Mouse (Mus musculus): ENCODE measurements around the gene Elavl4. TPM values are rescaled to one million over a fixed set of nuclear protein-coding genes. Genes with fewer than 3 reads are reported as not detected.

Elavl4 gene
- total RNA-seq, 2 experiments from 2014 or later: 0.19 to 0.27 TPM

DNA sequence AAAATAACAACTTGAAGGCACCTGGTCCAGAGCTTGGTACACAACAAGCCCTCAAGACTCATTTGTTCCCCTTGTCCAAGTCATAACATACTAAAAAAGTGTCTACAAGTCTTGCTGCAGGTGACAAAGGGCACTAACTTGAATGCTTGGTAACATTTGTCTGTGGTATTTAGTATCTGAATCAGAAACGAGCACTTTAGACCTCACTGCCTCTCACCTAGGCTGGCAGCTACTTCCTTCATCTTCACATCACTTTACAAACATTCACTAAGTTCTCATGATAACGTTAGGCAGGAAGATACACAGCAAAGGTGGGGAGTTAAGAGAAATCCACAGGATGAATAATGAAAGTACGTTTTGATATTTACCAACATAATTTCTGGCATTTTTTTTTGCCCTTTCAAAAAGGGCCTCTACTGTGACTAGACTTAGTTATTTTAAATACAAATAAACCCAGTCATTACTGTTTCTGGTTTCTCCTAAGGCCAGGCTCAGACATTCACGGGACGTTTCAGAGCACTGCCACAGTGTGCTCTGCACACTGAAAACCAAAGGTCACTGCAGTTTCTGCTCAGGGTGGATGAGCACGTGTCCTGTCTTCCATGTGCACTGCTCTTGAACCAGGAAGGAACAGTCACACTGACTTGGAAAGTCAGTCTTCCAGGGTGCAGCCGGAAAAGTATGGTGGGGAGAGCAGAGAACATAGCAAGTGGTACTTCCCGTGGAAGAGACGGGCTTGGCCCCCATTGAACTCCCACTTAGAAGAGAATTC lies 84.7 kb downstream of the Elavl4 start:
- no peak for DNase-seq

DNA sequence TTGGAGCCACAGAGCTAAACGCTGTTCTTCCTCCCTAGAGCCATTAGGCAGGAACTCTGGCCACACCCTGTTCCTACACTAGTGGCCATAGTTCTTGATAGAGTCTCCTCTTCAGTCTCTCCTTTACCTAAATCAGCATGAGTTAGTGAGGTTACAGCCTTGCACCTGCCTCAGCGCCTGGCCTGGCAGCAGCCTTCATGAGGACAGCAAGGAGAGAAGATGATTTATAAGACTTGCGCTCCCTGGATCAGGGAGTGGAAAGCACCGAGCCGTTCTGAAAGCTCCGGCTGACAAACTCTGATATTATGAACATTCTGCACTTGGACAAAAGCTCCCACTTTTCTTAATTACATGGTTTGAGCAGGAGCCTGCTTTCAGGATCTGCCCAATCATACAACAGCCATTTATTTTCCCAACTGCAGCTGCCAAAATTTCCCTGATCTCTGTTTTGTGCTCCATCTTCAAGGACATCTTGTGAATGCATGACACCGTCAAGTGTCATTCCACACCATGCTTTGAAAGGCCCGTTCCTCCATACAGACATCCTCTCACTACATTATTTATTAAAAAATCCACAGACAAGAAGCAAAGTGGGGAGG lies 87.3 kb downstream of the Elavl4 start:
- DNase-seq: no peak

DNA sequence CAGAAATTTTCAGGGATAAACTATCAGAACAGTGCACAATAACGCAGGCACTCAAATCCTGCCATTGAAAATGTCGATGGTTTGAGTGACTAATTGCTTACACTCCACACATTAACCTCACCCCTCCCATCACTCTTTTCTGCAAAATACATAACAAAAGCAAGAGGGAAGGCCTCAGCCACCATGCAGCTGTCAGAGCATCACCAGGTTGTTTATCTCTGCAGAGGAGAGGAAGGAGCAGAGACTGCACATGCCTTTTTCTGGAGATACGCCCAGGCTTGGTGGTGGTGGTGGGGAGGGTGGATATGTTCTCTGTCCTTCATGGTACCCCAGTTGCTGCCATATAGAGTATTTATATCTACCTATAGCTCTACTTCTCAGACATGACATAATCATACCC lies 94.3 kb downstream of the Elavl4 start:
- DNase-seq: no peak

DNA sequence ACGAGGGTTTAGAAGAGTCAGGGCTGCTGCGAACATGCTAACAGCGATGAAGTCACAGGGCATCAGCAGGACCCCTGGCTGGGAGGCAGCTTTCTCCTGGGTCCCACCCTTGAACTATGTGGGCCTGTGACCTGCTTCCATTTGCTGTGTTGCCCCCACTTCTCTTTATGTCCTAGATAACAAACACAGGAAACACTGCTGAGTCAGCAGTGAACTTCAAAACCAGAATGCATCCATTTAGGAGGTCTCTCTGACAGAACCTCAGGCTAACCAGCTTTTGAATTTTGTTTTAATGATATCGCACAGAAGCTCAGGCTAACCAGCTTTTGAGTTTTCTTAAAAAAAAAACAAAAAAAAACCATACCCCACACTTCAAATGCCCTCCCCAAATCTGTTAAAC lies 96.1 kb downstream of the Elavl4 start:
- no peak for DNase-seq

DNA sequence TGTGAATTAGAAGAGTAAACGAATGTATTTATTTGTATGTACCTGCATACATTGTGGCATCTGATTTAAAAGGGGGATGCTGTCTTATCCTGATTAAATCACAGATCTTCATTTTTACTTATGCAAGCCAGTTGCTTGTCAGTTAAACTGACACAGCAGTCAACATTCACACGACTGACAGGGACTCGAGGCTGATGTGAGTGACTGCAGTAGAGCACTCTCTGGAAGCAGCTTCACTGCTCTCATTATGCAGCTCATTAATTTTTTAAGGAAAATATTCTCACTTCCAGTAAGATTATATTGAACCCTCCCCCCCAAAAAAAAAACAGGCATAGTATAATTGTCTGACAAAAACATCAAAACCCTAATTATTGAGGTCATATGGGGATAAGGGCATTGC lies 101.7 kb downstream of the Elavl4 start:
- DNase-seq: no peak

DNA sequence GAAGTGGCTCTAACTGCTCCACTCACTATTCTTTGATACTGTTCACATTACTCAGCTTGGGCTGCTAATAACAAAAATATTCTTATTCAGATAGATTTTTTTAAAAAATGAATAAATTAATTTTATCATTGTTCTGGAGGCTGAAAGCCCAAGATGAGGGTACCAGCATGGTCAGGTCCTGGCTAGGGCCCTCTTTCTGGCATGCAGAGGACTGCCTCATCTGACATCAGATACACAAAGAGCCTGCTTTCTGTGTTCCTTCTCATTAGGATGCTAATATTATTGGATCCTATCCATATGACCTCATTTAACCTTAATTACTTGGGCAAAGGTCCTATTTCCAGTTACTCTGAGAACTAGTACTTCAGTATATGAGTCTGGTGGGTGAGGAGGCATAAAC lies 108.8 kb downstream of the Elavl4 start:
- DNase-seq: no peak

DNA sequence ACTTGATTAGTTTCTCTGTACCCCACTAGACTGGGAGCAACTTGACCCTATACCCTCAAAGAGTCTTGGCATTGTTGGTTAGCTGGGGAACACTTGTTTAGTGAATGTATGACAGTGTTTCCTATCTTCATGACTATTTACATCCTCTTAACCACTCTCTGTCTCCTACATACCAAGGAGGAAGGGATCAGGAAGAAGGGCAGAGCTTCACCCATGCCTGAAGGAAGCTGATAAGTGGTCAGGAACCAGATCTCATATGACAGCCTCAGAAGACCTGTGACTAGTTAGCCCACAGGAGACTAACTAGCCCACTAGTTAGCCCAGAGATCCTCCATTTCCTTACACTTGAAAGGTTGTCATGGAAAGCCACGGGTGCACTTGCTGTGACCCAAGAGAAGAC lies 117.2 kb downstream of the Elavl4 start:
- DNase-seq: no peak

DNA sequence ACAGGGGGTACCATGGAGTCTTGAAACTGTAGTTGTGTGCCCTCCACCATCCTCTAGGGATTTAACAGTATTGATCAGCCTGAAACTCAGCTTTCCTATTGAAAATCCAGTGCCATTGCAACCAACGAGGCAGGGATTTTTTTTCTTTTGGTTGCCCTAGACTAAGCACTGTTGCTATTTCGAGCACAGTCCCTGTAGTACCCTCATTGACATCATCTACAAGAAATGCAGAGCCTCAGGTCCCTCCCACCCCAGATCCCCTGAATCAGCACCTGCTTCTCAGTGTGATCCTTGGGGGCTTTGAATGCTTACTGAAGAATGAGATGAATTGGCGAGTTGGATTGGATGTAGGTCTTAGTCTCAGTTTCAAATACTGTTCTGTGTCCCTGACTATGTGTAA lies 119.4 kb downstream of the Elavl4 start:
- DNase-seq: no peak

DNA sequence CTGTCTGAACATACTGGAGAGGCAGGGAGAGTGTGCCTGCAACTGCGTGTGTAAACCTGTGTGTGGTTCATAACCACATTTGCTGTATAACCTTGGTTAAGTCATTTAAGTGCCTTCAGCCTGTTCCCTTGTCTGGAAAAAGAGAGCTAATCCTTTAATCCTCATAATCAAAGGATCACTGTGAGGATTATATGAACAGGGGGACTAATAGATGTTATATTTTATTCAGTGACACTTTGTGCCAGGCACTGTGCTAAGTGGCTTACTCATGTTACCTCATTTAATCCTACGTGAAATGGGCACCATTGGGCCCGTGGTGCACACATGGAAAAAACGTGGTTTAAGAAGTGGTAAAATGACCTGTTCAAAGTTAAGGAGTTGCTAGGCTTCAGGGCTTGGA lies 119.9 kb downstream of the Elavl4 start:
- DNase-seq: no peak

DNA sequence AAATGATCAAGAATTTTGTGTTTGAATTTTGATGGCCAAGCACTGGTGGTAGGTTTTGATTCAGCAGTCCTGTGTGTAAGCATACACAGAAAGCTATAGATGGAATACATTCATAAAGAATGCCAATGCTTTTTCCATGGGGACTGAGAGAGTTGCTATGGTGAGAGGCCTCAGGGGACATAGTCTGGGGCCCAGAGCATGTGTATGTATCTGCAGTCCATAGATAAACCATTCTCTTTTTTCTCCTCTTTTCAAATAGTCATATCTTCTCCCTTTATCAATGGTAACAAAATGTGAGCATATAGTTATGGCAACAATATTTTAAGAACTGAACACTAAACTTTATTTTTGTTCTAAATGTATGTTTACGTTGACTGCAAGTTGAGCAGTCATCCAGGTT lies 122.1 kb downstream of the Elavl4 start:
- no peak for DNase-seq

DNA sequence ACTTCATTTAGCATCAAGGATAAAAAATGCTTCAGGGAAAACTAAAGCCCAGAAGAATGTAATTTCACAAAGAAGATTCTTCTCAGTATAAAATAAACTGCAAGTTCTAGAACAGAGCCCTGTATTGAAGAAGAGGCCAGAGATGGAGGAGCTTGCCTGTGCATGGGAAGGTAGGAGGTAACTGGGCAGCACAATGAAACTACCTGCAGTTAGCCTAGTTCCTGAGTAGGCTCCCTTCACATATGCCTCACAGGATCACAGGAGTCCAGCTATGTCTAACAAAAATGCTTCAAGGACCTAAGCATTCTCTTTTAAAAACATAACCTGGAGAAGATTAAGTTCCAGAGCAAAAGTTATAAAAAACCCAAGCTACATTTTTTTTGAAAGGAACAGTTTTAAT lies 122.5 kb downstream of the Elavl4 start:
- DNase-seq: no peak

DNA sequence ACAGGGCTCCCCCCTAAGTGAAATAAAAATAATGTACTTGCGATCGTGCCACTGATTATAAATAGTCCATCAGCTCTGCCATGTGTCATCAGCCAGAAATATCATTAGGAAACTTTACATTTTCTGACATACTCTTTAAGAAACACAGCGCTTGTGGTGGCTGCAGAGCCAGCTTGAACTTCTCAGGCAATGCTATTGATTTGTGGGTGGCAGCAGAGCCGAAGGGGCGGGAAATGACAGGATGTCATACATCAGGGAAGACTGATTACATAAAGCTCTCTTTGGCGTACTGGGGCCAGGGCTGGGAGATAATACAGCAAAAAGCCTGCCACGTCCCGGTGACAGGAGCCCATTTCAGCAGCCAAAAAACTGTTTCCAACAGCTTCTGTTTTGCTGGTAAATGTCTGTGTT lies 124.1 kb downstream of the Elavl4 start:
- DNase-seq: no peak

DNA sequence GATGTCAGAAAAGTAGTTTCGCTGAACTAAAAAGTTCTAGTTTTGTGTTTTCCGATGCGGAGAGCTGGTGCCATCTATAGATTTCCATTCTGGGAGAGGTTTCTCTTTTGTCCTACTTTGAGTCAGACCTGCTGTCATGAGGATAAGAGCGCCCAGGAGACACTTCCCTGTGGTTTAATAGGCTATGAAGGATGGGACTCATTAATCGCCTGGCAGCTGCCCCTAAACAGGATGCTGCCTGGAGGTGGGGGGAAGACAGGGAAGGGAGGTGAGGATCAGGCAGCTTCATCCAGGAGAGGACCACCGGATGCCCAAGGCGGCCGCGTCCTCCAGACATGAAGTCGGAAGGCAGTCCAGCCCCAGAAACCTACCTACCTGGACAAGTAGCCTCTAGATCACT lies 126.2 kb downstream of the Elavl4 start:
- no peak for DNase-seq

DNA sequence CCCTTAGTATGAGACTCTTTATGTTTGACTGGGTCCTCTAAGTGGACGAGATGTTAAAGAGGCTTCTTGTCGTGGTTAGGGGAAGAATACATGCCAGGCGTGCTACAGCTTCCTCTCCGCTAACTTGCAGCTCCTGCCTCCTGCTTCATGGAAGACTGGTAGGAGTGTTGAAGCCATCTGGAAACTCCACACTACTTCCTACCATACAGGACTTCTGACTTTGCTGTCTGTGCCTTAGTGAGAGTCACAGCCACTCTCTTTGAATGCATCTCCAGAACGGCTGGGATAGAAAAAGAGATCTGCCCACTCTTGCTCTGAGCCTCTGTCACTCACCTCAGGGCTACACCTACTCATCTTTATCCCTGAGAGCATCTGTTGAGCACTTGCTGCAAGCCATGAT lies 132.9 kb downstream of the Elavl4 start:
- no peak for DNase-seq

DNA sequence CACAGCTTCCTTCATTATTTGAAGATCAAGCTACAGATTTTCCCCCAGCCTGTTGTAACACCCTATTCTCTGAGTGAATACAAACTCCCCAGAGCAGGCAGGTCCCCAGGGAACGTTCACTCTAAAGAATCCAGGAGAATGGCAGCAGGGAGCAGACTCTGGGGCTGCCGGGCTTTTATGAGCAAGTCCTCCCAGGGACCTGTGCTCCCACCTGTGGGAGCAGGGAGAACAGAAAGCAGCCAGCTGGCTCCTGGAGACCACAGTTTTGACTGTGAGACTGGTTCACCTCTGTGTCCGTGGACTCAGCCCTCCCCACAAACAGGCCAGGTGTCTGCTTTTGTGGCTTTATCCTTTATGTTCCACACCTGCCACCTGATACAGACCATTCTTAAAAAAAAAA lies 134.2 kb downstream of the Elavl4 start:
- DNase-seq: no peak

DNA sequence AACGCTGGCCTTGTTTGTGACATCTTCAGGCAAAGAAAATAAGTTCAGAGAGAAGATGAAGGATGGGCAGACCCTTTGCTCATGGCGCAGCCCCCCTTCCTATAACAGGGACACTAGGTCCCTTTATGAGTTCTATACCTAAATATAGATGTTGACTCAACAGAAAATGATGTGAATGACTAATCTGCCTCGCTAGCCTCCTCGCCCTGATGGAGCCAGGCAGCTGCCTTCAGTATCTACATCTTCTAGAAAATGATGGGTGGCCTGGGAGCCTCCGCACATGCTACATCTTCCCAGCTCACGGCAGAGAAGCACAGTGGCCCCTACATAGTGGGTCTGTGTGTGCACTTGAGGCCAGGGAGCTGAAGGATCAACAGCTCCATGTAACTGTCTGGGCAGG lies 137.2 kb downstream of the Elavl4 start:
- no peak for DNase-seq

DNA sequence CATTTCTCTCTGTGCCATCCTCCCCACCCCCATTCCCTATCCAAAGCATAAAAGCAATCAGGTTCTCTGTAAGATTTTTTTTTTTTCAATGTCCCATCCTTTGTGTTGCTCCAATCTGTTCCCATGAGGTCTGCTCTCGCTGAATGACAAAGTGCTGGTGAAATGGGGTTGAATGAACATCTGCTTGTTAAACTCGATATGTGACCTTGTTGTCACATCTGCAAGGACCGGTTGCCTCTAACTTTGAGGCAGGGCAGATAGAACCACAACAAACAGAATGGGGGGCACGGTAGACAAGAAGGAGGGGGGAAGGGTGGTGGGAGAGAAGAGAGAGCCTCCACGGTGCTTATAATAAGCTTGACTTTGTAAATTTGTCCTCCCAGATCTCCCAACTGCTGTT lies 138.0 kb downstream of the Elavl4 start:
- DNase-seq: no peak

DNA sequence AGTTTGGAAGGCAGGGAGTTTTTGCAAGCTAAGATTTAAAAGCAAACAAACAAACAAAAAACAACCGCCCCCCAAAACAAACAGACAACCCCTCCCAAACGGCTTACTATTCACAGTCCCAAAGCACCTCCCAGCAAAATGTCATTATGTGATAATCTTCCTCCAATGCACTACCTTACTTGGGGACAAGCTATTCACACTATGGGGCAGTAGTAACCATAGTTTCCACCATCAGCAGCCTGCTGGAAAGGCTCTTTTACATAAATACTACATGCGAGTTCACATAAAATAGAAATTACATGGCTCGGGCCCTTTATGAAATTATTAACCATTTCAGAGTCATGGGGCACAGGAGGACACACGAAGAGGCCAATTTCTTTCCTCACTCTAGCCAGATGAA lies 141.5 kb downstream of the Elavl4 start:
- no peak for DNase-seq

DNA sequence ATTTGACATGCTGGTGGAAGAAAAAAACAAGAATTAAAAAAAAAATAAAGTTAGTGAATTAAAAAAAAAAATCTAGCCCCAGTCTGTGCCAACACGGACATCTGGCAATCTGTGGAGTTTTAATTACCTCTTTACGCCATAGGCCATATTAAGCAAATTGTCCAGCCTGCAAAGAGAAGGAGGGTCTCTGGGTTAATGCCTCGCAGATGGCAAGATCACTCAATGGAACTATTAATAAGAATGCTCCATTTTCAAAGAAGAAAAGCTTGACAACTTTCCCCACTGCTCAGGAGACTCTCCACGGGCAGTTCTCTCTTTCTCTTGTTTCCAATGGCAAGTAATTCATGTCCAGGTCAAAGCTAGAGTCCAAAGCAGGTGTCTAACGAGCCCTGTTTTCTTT lies 142.1 kb downstream of the Elavl4 start:
- no peak for DNase-seq

DNA sequence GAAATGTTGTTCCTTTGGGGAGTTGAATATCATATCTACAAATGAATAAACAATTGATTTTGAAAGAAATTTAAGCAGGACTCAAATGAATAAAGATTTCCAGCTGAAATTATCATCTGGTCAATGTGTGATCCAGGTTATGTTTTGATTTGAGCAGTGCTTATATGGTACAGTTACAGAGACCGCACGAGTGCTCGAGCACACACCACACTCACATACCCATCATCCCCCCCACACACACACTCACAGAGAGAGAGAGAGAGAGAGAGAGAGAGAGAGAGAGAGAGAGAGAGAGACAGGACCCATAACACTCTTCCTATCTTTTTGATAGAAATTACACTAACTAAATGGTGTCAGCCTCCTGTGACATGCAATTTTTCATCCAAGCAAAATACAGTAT lies 150.0 kb downstream of the Elavl4 start:
- DNase-seq: no peak

DNA sequence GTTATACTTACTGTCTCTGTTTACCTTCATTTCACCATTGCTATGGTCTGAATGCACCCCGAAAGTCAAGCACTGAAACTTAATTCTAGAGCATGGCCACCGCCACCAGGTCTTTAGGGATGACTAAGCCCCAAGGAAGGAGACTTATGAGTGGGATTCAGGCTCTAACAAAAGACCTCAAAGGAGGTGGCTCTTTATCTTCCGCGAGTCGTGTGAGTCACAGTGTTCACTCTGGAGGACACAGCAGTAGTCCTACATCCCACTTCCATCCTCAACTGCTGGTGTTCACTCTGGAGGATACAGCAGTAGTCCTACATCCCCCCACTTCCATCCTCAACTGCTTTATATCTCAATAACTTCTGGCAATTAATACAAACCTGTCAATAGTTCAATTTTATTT lies 151.8 kb downstream of the Elavl4 start:
- DNase-seq: no peak

DNA sequence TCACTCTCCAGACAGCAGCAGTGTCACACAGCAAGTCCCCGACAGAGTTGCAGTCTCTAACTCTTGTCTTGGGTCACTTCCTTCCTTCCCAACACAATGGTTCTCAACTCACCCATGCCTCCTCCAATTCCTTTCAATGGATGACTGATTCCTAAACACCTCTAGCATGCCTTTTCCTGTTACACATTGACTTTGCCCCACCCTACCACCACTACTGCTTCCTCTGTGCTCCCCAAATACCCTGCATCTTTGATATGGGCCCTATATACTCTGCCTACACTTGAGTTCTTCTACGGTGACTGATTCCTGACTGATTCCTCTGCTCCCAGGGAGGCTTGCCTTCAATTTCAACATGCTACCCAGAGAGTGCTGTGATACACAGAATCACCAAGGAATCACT lies 153.1 kb downstream of the Elavl4 start:
- no peak for DNase-seq

DNA sequence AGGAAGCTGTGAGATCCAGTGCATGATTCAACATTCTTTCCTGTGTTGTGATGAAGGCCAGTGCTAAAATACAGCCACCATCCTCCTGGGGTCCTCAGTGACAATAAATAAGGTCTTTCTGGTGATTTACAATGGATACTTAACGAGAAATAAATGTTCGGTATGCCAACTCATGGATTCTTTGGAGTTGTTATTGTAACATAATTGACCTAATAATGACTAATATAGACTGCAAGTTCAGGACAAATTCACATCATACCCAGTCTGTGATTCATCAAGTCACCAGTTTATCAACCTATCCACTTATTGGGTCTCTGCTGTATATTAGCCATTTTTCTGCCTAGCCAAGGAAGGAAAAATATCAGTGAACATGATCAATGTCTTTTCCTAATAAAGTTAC lies 174.4 kb downstream of the Elavl4 start:
- no peak for DNase-seq

DNA sequence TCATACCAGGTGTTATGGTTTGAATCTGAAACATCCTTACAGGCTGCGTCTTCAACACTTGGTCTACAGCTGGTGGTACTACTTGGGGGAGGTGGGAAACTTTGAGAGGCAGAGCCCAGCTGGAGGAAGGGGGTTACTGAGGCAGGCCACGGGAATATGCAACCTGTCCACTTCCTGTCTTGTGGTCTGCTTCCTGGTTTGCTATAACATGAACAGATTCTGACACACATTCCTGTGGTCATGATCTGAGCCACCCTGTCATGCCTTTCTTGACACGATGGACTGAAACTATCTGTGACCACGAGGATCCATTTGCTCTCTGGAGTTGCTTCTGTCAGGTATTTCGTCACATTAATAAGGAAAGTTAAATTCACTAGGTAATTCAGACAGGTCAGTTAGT lies 179.7 kb downstream of the Elavl4 start:
- no peak for DNase-seq

DNA sequence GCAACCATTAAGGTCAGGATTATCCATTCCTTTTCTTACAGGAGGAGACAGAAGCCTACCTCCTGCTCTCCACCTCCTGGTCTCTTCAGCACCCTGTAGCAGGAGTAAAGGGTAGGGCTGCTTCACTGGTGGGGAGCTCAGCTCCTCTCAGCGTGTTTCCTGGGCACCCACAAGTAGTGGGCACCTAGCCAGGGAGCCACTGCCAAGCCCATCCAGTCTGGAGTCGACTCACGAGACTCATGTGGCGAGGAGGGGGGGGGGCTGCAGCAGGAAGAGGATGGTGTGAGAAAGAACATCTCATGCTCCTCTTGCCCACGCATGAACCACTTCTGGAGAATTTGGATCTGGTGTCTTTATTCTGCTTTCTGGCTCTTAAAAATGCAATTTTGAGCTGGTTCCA lies 186.5 kb downstream of the Elavl4 start:
- no peak for DNase-seq
